ENCODE assay signal across 13 mouse cellular contexts in genomic region chr19:10701013-10701726, GRCm38 (mm10). TPM values are rescaled to one million over a fixed set of nuclear protein-coding genes. Genes with fewer than 3 reads are reported as not detected.
A peak's percentile ranks its signal among the peaks of the same experiment; 100 is the strongest.
DNase-seq lines count a peak whose midpoint lies in the region; ATAC-seq and TF ChIP-seq lines count a peak whose summit lies in the region.
"Had no signal": no experiment of that assay in that cellular context is flagged by ENCODE, and none has a peak within 500 bp of the region (broad histone marks: within the 10 kb centered on the region; RNA-seq: fewer than 3 reads in every experiment).

No protein-coding gene starts in this region.

- intact Hi-C loops in gastrocnemius, postnatal 14 days (cut with DNase I; ENCODE audit: low total_unique reads) = no loop called here

- no peak overlapping the region for H3K27ac ChIP-seq in heart, embryonic 10.5 days
- H3K27ac ChIP-seq in neural tube, embryonic 13.5 days (replicated peaks) = 0 out of 2 replicates have a peak overlapping the region, but pooled peaks have one; percentile 18
- no peak overlapping the region for H3K27ac ChIP-seq in neural tube, embryonic 15.5 days (replicated peaks)
- H3K27ac ChIP-seq in intestine, postnatal 0 days (ENCODE audit: low read depth, low read length) = no peak overlapping the region
- H3K27ac ChIP-seq: hindbrain, postnatal 0 days; liver, embryonic 14.5 days had no signal

- peak; percentile 68 to 71 for DNase-seq in heart, adult 18-20 months
- no peak for DNase-seq in heart, embryonic 10.5 days (ENCODE audit: low spot score)
- peak; percentile 54 for DNase-seq in gastrocnemius, postnatal 14 days
- DNase-seq in right cerebral cortex, postnatal 10 days (ENCODE audit: low spot score in 2 of 2) = no peak
- no peak for DNase-seq in urinary bladder, adult 18-20 months (ENCODE audit: low spot score in 2 of 2)

- H3K36me3 ChIP-seq in heart, embryonic 10.5 days = no peaks in the 10 kb centered on the region
- 0 out of 2 replicates have a peak, but pooled peaks cover 3% of the 10 kb centered on the region for H3K36me3 ChIP-seq in neural tube, embryonic 13.5 days
- no peaks in the 10 kb centered on the region for H3K36me3 ChIP-seq in neural tube, embryonic 15.5 days
- H3K36me3 ChIP-seq in intestine, postnatal 0 days (ENCODE audit: control insufficient read depth, insufficient read depth) = 0 out of 2 replicates have a peak, but pooled peaks cover 7% of the 10 kb centered on the region

- no peak overlapping the region for H3K4me2 ChIP-seq in neural tube, embryonic 13.5 days
- H3K4me2 ChIP-seq in neural tube, embryonic 15.5 days = no peak overlapping the region
- no peak overlapping the region for H3K4me2 ChIP-seq in intestine, postnatal 0 days (replicated peaks; ENCODE audit: low read depth)

- no peak overlapping the region for H3K4me3 ChIP-seq in heart, embryonic 10.5 days
- no peak overlapping the region for H3K4me3 ChIP-seq in neural tube, embryonic 13.5 days
- no peak overlapping the region for H3K4me3 ChIP-seq in neural tube, embryonic 15.5 days (replicated peaks)
- no peak overlapping the region for H3K4me3 ChIP-seq in intestine, postnatal 0 days (ENCODE audit: low read depth, low read length)

- no peak overlapping the region for H3K9ac ChIP-seq in neural tube, embryonic 13.5 days
- no peak overlapping the region for H3K9ac ChIP-seq in neural tube, embryonic 15.5 days (replicated peaks)
- H3K9ac ChIP-seq in intestine, postnatal 0 days (ENCODE audit: low read depth, low read length) = no peak overlapping the region
- H3K9ac ChIP-seq: liver, embryonic 14.5 days had no signal

- no peaks in the 10 kb centered on the region for H3K9me3 ChIP-seq in heart, embryonic 10.5 days
- no peaks in the 10 kb centered on the region for H3K9me3 ChIP-seq in neural tube, embryonic 13.5 days
- no peaks in the 10 kb centered on the region for H3K9me3 ChIP-seq in neural tube, embryonic 15.5 days (replicated peaks)
- H3K9me3 ChIP-seq in intestine, postnatal 0 days (ENCODE audit: control insufficient read depth) = no peaks in the 10 kb centered on the region

- peaks cover 65% of the 10 kb centered on the region for H3K4me1 ChIP-seq in heart, embryonic 10.5 days
- H3K4me1 ChIP-seq in neural tube, embryonic 13.5 days (replicated peaks) = peaks cover 58% of the 10 kb centered on the region
- H3K4me1 ChIP-seq in neural tube, embryonic 15.5 days = peaks cover 57% of the 10 kb centered on the region
- H3K4me1 ChIP-seq in intestine, postnatal 0 days (replicated peaks; ENCODE audit: control insufficient read depth, insufficient read depth, low read length) = peaks cover 47% of the 10 kb centered on the region

- H3K27me3 ChIP-seq in heart, embryonic 10.5 days (ENCODE audit: insufficient read depth, poor library complexity, severe bottlenecking) = no peaks in the 10 kb centered on the region
- H3K27me3 ChIP-seq in neural tube, embryonic 13.5 days = no peaks in the 10 kb centered on the region
- no peaks in the 10 kb centered on the region for H3K27me3 ChIP-seq in neural tube, embryonic 15.5 days (replicated peaks)
- H3K27me3 ChIP-seq in intestine, postnatal 0 days (replicated peaks; ENCODE audit: control insufficient read depth, insufficient read depth, low read length) = no peaks in the 10 kb centered on the region

- TF ChIP-seq CTCF in intestine, postnatal 0 days (IDR thresholded peaks at IDR 0.05; ENCODE audit: low read depth) = no peak

- WGBS in heart, embryonic 10.5 days = 79% methylated on average over 6 of the region's 6 CpGs
- 58% methylated on average over 6 of the region's 6 CpGs for WGBS in neural tube, embryonic 13.5 days
- WGBS in neural tube, embryonic 15.5 days = 55% methylated on average over 6 of the region's 6 CpGs
- WGBS in intestine, postnatal 0 days = 80% methylated on average over 6 of the region's 6 CpGs

- no peak for ATAC-seq in neural tube, embryonic 13.5 days (ENCODE audit: low read depth)
- ATAC-seq in neural tube, embryonic 15.5 days (ENCODE audit: low FRiP score) = no peak
- no peak for ATAC-seq in intestine, postnatal 0 days
- ATAC-seq: hindbrain, postnatal 0 days had no signal

RNA-seq across cellular contexts. Expression of gene Vps37c, which starts 12.6 kb away (rescaled TPM):
- 10 to 100 TPM; 20.4 to 21.8 TPM for total RNA-seq in heart, adult 18-20 months (2021)
- polyA plus RNA-seq in heart, embryonic 10.5 days (2016; fragmentation: Nextera tagmentation; extraction: Ambion mirVana) = 26.5 and 26.7 TPM in 2 replicates
- 34.2 and 37.6 TPM in 2 replicates for polyA plus RNA-seq in neural tube, embryonic 13.5 days (2015; fragmentation: Nextera tagmentation; extraction: Ambion mirVana)
- 28.7 and 30.3 TPM in 2 replicates for polyA plus RNA-seq in neural tube, embryonic 15.5 days (2015; fragmentation: Nextera tagmentation; extraction: Ambion mirVana)
- total RNA-seq in gastrocnemius, postnatal 14 days (2021) = 10 to 100 TPM; 15.2 to 22.0 TPM
- 31.3 and 32.2 TPM in 2 replicates for polyA plus RNA-seq in intestine, postnatal 0 days (2015; fragmentation: Nextera tagmentation; extraction: Ambion mirVana)

RNA-seq across cellular contexts. Expression of gene Pga5, which starts 23.3 kb away (rescaled TPM):
- not detected for total RNA-seq in heart, adult 18-20 months (2021)
- polyA plus RNA-seq in heart, embryonic 10.5 days (2016; fragmentation: Nextera tagmentation; extraction: Ambion mirVana) = not detected in 2 replicates
- not detected in 2 replicates for polyA plus RNA-seq in neural tube, embryonic 13.5 days (2015; fragmentation: Nextera tagmentation; extraction: Ambion mirVana)
- not detected in 2 replicates for polyA plus RNA-seq in neural tube, embryonic 15.5 days (2015; fragmentation: Nextera tagmentation; extraction: Ambion mirVana)
- not detected for total RNA-seq in gastrocnemius, postnatal 14 days (2021)
- polyA plus RNA-seq in intestine, postnatal 0 days (2015; fragmentation: Nextera tagmentation; extraction: Ambion mirVana) = 5.0 and 24.6 TPM in 2 replicates
- total RNA-seq: adrenal gland, adult 18-20 months; hindbrain, postnatal 0 days had no signal
- polyA plus RNA-seq: embryonic facial prominence, embryonic 11.5 days; hindbrain, postnatal 0 days; small intestine, adult 2 months had no signal

RNA-seq across cellular contexts. Expression of gene Cd5, which starts 37.6 kb away (rescaled TPM):
- total RNA-seq in heart, adult 18-20 months (2021) = 1 to 10 TPM in 1 of 2 experiments, not detected in 1; 1.1 TPM
- 0.18 and 0.28 TPM in 2 replicates for polyA plus RNA-seq in heart, embryonic 10.5 days (2016; fragmentation: Nextera tagmentation; extraction: Ambion mirVana)
- 0.54 and 0.58 TPM in 2 replicates for polyA plus RNA-seq in neural tube, embryonic 13.5 days (2015; fragmentation: Nextera tagmentation; extraction: Ambion mirVana)
- 0.08 and 1.3 TPM in 2 replicates for polyA plus RNA-seq in neural tube, embryonic 15.5 days (2015; fragmentation: Nextera tagmentation; extraction: Ambion mirVana)
- not detected for total RNA-seq in gastrocnemius, postnatal 14 days (2021)
- polyA plus RNA-seq in intestine, postnatal 0 days (2015; fragmentation: Nextera tagmentation; extraction: Ambion mirVana) = 0.12 and 0.18 TPM in 2 replicates

Comparison
In these comparisons a context has a peak if more than half of its experiments do, and no peak if none do; other contexts are left out.
1. DNase-seq: peak in heart, adult 18-20 months (2 of 2) and gastrocnemius, postnatal 14 days (single experiment); none in heart, embryonic 10.5 days (single experiment), right cerebral cortex, postnatal 10 days (0 of 2) and urinary bladder, adult 18-20 months (0 of 2).